Mouse (Mus musculus) CD8-positive naive resting alpha-beta T cell, adult 2 months (primary cell): ENCODE data around the gene Vmn2r98.
"Not testable (repeated sequence)": the region's sequence is repeated elsewhere in the genome, so short reads cannot be mapped to it uniquely, and the experiment has no call there.

Experiments used
- DNase-seq, 2 experiments: peaks; one replicate each; pipeline ENCODE4 v3.0.0; 2022; ENCODE audit warnings: low read depth in 2 of 2, low spot score in 2 of 2

The Vmn2r98 gene

GRCm38 (mm10) chr17:19053160-19053559 lies at the start of gene Vmn2r98:
Vmn2r98 (plus strand) TSS chr17:19053460.
- not testable (repeated sequence) for DNase-seq

DNA sequence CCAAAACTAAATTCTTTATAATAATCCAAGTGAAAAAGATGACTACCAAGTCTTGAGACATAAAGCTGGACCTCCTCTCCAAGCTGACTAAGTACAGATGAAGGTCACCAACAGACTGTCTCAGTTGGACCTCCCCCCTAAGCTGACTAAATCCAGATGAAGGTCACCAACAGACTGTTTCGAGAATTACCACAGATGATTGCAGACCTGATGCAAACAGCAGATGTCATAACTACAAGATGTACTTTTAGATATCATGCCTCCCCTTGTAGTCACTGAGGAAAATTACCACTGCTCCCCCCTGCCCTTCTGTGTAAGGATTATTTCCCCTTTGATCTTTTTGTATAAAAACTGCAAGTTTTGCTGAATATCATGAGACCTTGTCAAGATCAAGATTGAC lies 21.8 kb upstream of the Vmn2r98 start:
- DNase-seq: not testable (repeated sequence)

DNA sequence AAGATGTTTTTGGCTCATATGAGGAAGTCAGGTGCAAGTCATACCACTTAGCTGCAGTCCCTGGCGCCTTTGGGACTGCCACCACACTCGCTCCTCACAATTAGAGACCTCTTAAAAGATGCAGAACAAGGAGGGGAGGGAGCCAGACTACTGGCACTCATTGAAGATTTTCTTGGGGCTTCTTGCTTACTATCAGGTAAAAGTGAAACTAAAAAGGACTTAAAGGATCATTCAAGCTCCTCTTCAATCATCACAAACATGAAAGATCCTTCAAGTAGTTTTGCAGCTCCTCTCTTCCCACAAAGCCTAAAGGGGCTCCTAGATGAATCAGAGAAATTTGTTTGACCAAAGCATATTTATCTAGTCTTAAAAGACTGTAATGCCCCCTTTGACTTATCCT lies 21.3 kb upstream of the Vmn2r98 start:
- no peak for DNase-seq

DNA sequence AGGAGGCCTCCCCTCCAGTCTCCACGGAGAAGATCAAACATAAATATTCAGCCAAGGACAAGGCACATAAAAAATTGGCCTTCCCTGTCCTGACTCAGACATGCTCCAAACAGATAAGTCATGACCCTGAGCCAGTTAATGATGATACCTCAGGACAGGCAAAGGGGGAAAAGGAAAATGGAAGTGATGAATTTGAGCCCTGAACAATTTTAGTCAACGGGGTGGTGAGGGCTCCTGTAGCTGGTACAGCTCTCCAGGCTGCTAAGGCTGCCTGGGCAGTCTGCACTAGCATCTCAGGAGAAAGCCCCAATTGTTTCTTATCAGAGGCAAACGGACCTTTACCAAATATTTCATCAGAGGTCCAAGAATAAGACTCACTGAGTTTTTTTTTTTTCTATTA lies 20.5 kb upstream of the Vmn2r98 start:
- DNase-seq: no peak
